Mouse (Mus musculus) ES-E14 (cell line): Measurements from ENCODE around the gene Cmc1. TPM values are rescaled to one million over a fixed set of nuclear protein-coding genes. Genes with fewer than 3 reads are reported as not detected.

Source experiments
- DNase-seq: peaks from one replicate; pipeline ENCODE4 v3.0.0-alpha.2; 2013; ENCODE audit warnings: low read depth, low spot score
- H3K27ac ChIP-seq: 2 replicates; pipeline ENCODE4 v1.5.1; 2012; ENCODE audit warnings: low read depth, mild to moderate bottlenecking, low read length, moderate library complexity, mixed read lengths; ENCODE audit not compliant: poor library complexity, insufficient read depth, severe bottlenecking
- H3K36me3 ChIP-seq: 2 replicates; pipeline ENCODE4 v1.6.1; 2012; ENCODE audit warnings: mild to moderate bottlenecking, low read length, moderate library complexity, mixed read lengths; ENCODE audit not compliant: control insufficient read depth, poor library complexity, insufficient read depth, severe bottlenecking
- H3K4me1 ChIP-seq, 2 experiments: fragments of 150-350 bp in 1 of 2; sonication (generic) in 1 of 2; 2 replicates each; pipeline ENCODE4 v1.6.1; 2012; ENCODE audit warnings: low read length in 2 of 2, mild to moderate bottlenecking in 1 of 2, mixed read lengths in 1 of 2; ENCODE audit not compliant: control insufficient read depth in 2 of 2, insufficient read depth in 2 of 2, poor library complexity in 1 of 2
- H3K4me3 ChIP-seq, 2 experiments: fragments of 150-350 bp in 1 of 2; sonication (generic) in 1 of 2; 2 replicates each; pipeline ENCODE4 v1.5.1; 2012; ENCODE audit warnings: low read length in 2 of 2, low read depth in 1 of 2, mild to moderate bottlenecking in 1 of 2, mixed read lengths in 1 of 2; ENCODE audit not compliant: insufficient read depth in 1 of 2, poor library complexity in 1 of 2, severe bottlenecking in 1 of 2
- H3K9ac ChIP-seq: 2 replicates; pipeline ENCODE4 v1.6.1; 2012; ENCODE audit warnings: low read depth, mild to moderate bottlenecking, low read length, mixed read lengths; ENCODE audit not compliant: poor library complexity, insufficient read depth, severe bottlenecking
- H3K9me3 ChIP-seq: fragments of 150-350 bp; sonication (generic); 2 replicates; pipeline ENCODE4 v1.6.1; 2012; ENCODE audit warnings: low read depth, mild to moderate bottlenecking, low read length; ENCODE audit not compliant: control insufficient read depth, insufficient read depth
- CHD2 ChIP-seq: IDR thresholded peaks from 2 replicates; pipeline ENCODE4 v1.6.1; 2014; ENCODE audit warnings: mild to moderate bottlenecking, low read depth, low read length, inconsistent platforms
- HCFC1 ChIP-seq: IDR thresholded peaks from 2 replicates; pipeline ENCODE4 v1.6.1; 2012; ENCODE audit warnings: low read length, inconsistent platforms, borderline replicate concordance; ENCODE audit not compliant: insufficient read depth
- MAFK ChIP-seq: IDR thresholded peaks from 2 replicates; pipeline ENCODE4 v1.6.1; 2014; ENCODE audit warnings: mild to moderate bottlenecking, low read depth, low read length, inconsistent platforms; ENCODE audit not compliant: insufficient read depth
- ZC3H11A ChIP-seq: IDR thresholded peaks from 2 replicates; pipeline ENCODE4 v1.6.1; 2012; ENCODE audit warnings: low read depth, mild to moderate bottlenecking, inconsistent platforms, low read length, borderline replicate concordance
- ZNF384 ChIP-seq: IDR thresholded peaks from 2 replicates; pipeline ENCODE4 v1.6.1; 2012; ENCODE audit warnings: low read depth, low read length, inconsistent platforms
- in situ Hi-C, 2 experiments: fragments of 600-800 bp; cut with MboI; formaldehyde crosslinking; loops; one replicate each; pipeline ENCODE4 v1.15.1; 2025; ENCODE audit warnings: low sequenced_read_pairs in 2 of 2, inconsistent platforms in 1 of 2; ENCODE audit not compliant: unreplicated experiment in 2 of 2
- total RNA-seq: library from RNA; depleted of rRNA; stranded (reverse); fragments of 300-350 nt; gene quantifications from 2 replicates; pipeline ENCODE4 v1.2.3, GENCODE M21; 2012

The Cmc1 gene
- total RNA-seq, 1 experiment = 18.8 TPM

GRCm38 (mm10) chr9:118191276-118191675 is 41.3 kb upstream of the Cmc1 start:
- no peak overlapping the region for H3K4me3 ChIP-seq
- no peak for DNase-seq
- TF ChIP-seq HCFC1 (no peak), MAFK (no peak), CHD2 (no peak), ZNF384 (no peak), ZC3H11A (no peak)
- in situ Hi-C loops = no loop called here
- H3K9me3 ChIP-seq = no peaks in the 10 kb centered on the region
- no peaks in the 10 kb centered on the region for H3K36me3 ChIP-seq
- no peaks in the 10 kb centered on the region for H3K4me1 ChIP-seq
- no peak overlapping the region for H3K27ac ChIP-seq
- no peak overlapping the region for H3K9ac ChIP-seq

DNA sequence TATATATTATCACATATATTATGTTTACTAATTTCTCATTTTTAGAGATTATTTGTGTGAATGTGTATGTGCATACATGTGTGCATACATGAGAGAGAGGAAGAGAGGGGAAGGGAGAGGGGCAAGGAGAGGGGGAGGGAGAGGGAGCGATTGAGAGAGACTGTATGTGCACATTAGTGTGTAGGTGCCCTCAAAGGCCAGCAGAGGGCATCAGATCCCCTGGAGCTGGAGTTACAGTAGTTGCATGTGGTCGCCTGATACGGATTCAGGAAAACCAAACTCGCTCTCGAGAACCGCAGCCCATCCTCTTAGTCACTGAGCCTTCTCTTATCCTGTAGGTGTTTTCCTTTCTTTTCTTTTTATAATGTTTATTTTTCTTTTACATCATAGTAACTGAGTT is 38.4 kb upstream of the Cmc1 start:
- TF ChIP-seq ZC3H11A = peak; percentile 79; the same call in 1 of the 2 replicates
- no peak for TF ChIP-seq HCFC1
- in situ Hi-C loops = no loop called here
- Histone ChIP-seq H3K4me3 (no peak overlapping the region), H3K4me1 (no peaks in the 10 kb centered on the region), H3K9ac (no peak overlapping the region), H3K27ac (no peak overlapping the region), H3K36me3 (no peaks in the 10 kb centered on the region), H3K9me3 (no peaks in the 10 kb centered on the region)
- DNase-seq = peak; percentile 50

DNA sequence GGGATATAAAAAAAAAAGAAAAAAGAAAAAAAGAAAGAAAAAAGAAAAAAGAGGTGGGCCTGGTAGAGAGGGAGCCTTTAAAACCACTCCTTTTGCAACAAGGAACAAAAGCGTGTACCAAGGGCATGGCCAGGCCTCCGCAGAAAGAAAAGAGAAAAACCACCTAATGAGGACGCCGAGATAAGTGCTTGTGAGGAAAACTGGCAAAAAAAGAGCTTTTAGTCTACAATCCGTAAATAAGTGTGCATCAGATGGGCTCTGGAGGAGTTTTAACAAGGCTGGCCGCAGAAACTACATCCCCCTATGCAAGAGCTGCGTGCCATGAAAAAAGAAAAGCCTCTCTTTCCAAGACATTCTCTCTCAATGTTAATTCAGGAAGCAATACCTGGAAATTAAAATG is 37.4 kb upstream of the Cmc1 start:
- H3K4me3 ChIP-seq = no peak overlapping the region
- H3K27ac ChIP-seq = no peak overlapping the region
- no peaks in the 10 kb centered on the region for H3K9me3 ChIP-seq
- in situ Hi-C loops = no loop called here
- H3K9ac ChIP-seq = no peak overlapping the region
- no peak for TF ChIP-seq CHD2
- no peak for TF ChIP-seq ZC3H11A
- TF ChIP-seq ZNF384 = no peak
- DNase-seq = no peak
- H3K36me3 ChIP-seq = no peaks in the 10 kb centered on the region
- no peaks in the 10 kb centered on the region for H3K4me1 ChIP-seq

DNA sequence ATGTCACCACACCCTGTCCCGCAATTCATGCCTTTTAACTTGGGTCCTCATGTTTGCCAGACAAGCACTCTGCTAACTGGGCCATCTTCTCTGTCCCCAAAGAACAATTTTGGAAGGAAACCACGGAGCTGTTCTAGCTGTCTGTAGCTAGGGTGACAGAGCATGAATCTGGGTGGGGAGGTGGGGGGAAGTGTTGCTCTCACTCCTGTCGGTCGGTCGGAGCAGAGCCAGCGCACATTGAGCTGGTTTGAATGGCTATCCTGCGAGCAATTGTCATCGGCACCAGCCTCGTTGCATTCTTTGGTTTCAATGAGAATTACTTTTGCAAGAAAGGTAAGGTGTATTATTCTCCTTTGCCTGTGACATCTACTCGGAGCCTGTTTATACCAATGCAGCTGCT is 36.8 kb upstream of the Cmc1 start:
- Histone ChIP-seq H3K4me1 (no peaks in the 10 kb centered on the region), H3K9me3 (no peaks in the 10 kb centered on the region), H3K9ac (no peak overlapping the region), H3K36me3 (no peaks in the 10 kb centered on the region), H3K27ac (no peak overlapping the region), H3K4me3 (no peak overlapping the region)
- in situ Hi-C loops = no loop called here
- no peak for TF ChIP-seq CHD2
- no peak for DNase-seq

DNA sequence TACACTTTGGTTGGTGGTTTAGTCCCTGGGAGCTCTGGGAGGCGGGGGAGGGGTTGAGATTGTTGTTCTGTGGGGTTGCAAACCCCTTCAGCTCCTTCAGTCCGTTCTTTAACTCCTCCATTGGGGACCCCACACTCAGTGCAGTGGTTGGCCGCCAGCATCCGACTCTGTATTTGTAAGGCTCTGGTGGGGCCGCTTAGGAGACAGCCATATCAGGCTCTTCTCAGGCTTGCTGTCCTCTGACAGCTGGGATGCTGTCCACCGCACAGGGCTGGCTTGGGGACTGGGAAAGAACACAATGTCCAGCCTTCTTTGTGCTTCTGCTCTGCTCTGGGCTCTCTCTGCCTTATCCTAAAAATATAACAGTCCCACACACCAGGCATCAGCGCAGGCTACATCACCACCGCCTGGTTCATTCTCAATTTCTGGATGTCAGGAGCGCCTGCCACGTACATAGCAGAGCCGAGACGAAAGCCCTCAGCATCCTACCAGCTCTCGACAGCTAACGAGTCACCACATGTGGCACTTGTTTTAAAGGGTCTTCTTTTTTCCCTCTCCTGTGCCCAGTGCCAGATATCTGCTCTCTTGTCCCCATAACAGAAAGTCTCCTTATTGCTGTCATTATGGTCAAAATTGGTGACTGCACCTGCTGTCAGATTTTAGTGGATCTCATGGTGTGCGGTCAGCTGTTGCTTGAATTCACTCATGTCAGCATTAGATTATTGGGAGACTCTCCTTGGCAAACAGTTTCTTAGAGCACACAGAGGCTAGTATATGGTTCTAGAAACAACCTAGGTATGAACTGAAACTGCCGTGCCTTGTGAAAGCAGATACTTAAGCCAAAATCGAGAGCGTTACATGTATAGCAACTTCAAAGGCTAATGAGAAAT is 29.4 kb upstream of the Cmc1 start:
- no peak for DNase-seq
- Histone ChIP-seq H3K4me3 (no peak overlapping the region), H3K9ac (no peak overlapping the region), H3K9me3 (no peaks in the 10 kb centered on the region), H3K36me3 (no peaks in the 10 kb centered on the region), H3K4me1 (no peaks in the 10 kb centered on the region), H3K27ac (no peak overlapping the region)
- in situ Hi-C loops = no loop called here
- TF ChIP-seq ZC3H11A (no peak), ZNF384 (no peak), MAFK (no peak), CHD2 (no peak), HCFC1 (no peak)
